Mouse (Mus musculus): ENCODE measurements around the gene Cacng3.

- TF ChIP-seq CTCF (IDR thresholded peaks at IDR 0.05; ENCODE audit: low read depth) (peak; percentile 59), EP300 (IDR thresholded peaks at IDR 0.05; ENCODE audit: low read depth) (no peak)
These were observed 2.4 kb upstream of the Cacng3 start for GRCm38 (mm10) chr7:122667903-122668302.
